16 mouse cellular contexts compared by ENCODE assay signal in the genomic region with DNA sequence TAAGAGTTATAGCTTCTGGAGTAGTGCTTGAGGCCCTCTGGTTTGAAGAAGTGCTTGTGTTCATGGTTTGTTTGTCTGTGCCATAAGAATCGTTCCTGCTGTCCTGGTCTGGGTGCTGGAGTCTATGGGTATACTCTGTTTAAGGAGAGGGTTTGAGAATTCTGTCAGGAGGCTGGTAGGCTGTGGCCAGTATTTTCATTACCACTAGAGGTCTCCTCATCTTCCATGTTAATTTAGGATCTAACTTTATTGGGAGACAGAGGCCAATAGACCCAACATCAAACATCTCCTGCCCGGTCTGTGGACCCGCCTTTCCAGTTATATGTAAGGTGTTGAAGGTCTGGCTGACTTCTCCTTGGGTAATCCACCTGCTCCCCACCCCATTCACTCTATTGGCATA. TPM values are rescaled to one million over a fixed set of nuclear protein-coding genes. Genes with fewer than 3 reads are reported as not detected.
DNase-seq lines count a peak whose midpoint lies in the region; ATAC-seq and TF ChIP-seq lines count a peak whose summit lies in the region.
"Had no signal": no experiment of that assay in that cellular context is flagged by ENCODE, and none has a peak within 500 bp of the region (broad histone marks: within the 10 kb centered on the region; RNA-seq: fewer than 3 reads in every experiment).

No protein-coding gene starts in this region.

- no peaks in the 10 kb centered on the region for H3K36me3 ChIP-seq in liver, adult 2 months (ENCODE audit: control insufficient read depth, insufficient read depth, low read length)
- H3K36me3 ChIP-seq in E14TG2a.4 (ENCODE audit: insufficient read depth, low read length), result no peaks in the 10 kb centered on the region
- H3K36me3 ChIP-seq in neural tube, embryonic 15.5 days, result no peaks in the 10 kb centered on the region
- H3K36me3 ChIP-seq: hindbrain, embryonic 12.5 days; liver, embryonic 13.5 days; midbrain, embryonic 13.5 days; neural tube, embryonic 13.5 days had no signal

- 30% methylated on average over 3 of the region's 3 CpGs for WGBS in liver, adult 2 months
- 53% methylated on average over 3 of the region's 3 CpGs for WGBS in neural tube, embryonic 15.5 days

- H3K27me3 ChIP-seq in liver, adult 2 months (ENCODE audit: control insufficient read depth, insufficient read depth, low read length), result no peaks in the 10 kb centered on the region
- peaks cover 29% of the 10 kb centered on the region for H3K27me3 ChIP-seq in E14TG2a.4 (ENCODE audit: insufficient read depth, low read length)
- H3K27me3 ChIP-seq in neural tube, embryonic 15.5 days (replicated peaks), result 0 out of 2 replicates have a peak, but pooled peaks cover 3% of the 10 kb centered on the region
- H3K27me3 ChIP-seq: liver, embryonic 13.5 days; midbrain, embryonic 13.5 days; neural tube, embryonic 13.5 days had no signal

- H3K4me1 ChIP-seq in liver, adult 2 months (ENCODE audit: control insufficient read depth, insufficient read depth, low read length), result no peaks in the 10 kb centered on the region
- peaks cover 14% of the 10 kb centered on the region for H3K4me1 ChIP-seq in E14TG2a.4 (replicated peaks; ENCODE audit: low read depth, low read length)
- no peaks in the 10 kb centered on the region for H3K4me1 ChIP-seq in neural tube, embryonic 15.5 days
- H3K4me1 ChIP-seq: hindbrain, embryonic 12.5 days; midbrain, embryonic 13.5 days; neural tube, embryonic 13.5 days had no signal

- H3K4me3 ChIP-seq in liver, adult 2 months (ENCODE audit: insufficient read depth, low read depth, low read length), result no peak overlapping the region
- no peak overlapping the region for H3K4me3 ChIP-seq in E14TG2a.4 (replicated peaks; ENCODE audit: low read length)
- no peak overlapping the region for H3K4me3 ChIP-seq in neural tube, embryonic 15.5 days (replicated peaks)
- H3K4me3 ChIP-seq: hindbrain, embryonic 12.5 days; liver, embryonic 13.5 days; midbrain, embryonic 13.5 days; neural tube, embryonic 13.5 days had no signal

- no peaks in the 10 kb centered on the region for H3K79me2 ChIP-seq in liver, adult 2 months (ENCODE audit: control insufficient read depth, insufficient read depth, low read length)

- H3K9ac ChIP-seq in liver, adult 2 months (ENCODE audit: low read depth, low read length), result no peak overlapping the region
- no peak overlapping the region for H3K9ac ChIP-seq in neural tube, embryonic 15.5 days (replicated peaks)
- H3K9ac ChIP-seq: hindbrain, embryonic 12.5 days; liver, embryonic 13.5 days; midbrain, embryonic 13.5 days; neural tube, embryonic 13.5 days had no signal

- peak; percentile 33 for DNase-seq in gastrocnemius, adult 18-20 months (ENCODE audit: low spot score)
- DNase-seq in gastrocnemius, adult 8-10 months (ENCODE audit: low spot score in 2 of 2), result no peak
- DNase-seq in liver, adult 2 months (ENCODE audit: extremely low read depth, low read depth, low spot score), result no peak
- no peak for DNase-seq in liver
- DNase-seq in brain, embryonic 14.5 days (ENCODE audit: low read depth), result no peak
- no peak for DNase-seq in urinary bladder, postnatal 14 days (ENCODE audit: low spot score)
- DNase-seq: cerebellum, postnatal 14 days; layer of hippocampus, postnatal 36 days; liver, embryonic 13.5 days; thymus, postnatal 14 days had no signal

- TF ChIP-seq POLR2A in liver, adult 2 months (IDR thresholded peaks at IDR 0.05; ENCODE audit: extremely low read depth, insufficient read depth, low read length), result no peak
- no peak for TF ChIP-seq POLR2A in brain, embryonic 14.5 days (IDR thresholded peaks at IDR 0.05; ENCODE audit: borderline replicate concordance, extremely low read depth, insufficient read depth, insufficient read length, poor library complexity, severe bottlenecking)

- H3K4me2 ChIP-seq in neural tube, embryonic 15.5 days, result no peak overlapping the region
- H3K4me2 ChIP-seq: heart, embryonic 11.5 days; hindbrain, embryonic 12.5 days; liver, embryonic 13.5 days; midbrain, embryonic 13.5 days; neural tube, embryonic 13.5 days had no signal

- TF ChIP-seq CTCF in liver, adult 2 months (IDR thresholded peaks at IDR 0.05; ENCODE audit: low read depth, low read length), result peak; percentile 29; the same call in 1 of the 2 replicates
- TF ChIP-seq CTCF in E14TG2a.4 (conservative IDR thresholded peaks at IDR 0.05; ENCODE audit: low read length), result peak; percentile 29; the same call in 1 of the 2 replicates
- peak; percentile 16; the same call in 1 of the 2 replicates for TF ChIP-seq CTCF in brain, embryonic 14.5 days (IDR thresholded peaks at IDR 0.05; ENCODE audit: borderline replicate concordance, extremely low read depth, insufficient read depth, insufficient read length)

- no peaks in the 10 kb centered on the region for H3K9me3 ChIP-seq in E14TG2a.4 (ENCODE audit: low read length)
- H3K9me3 ChIP-seq in neural tube, embryonic 15.5 days (replicated peaks), result no peaks in the 10 kb centered on the region
- H3K9me3 ChIP-seq: hindbrain, embryonic 12.5 days; liver, embryonic 13.5 days; midbrain, embryonic 13.5 days; neural tube, embryonic 13.5 days had no signal

- no peak overlapping the region for H3K27ac ChIP-seq in liver, adult 2 months (replicated peaks; ENCODE audit: insufficient read depth, low read depth, low read length)
- H3K27ac ChIP-seq in neural tube, embryonic 15.5 days (replicated peaks), result no peak overlapping the region
- H3K27ac ChIP-seq: hindbrain, embryonic 12.5 days; liver, embryonic 13.5 days; midbrain, embryonic 13.5 days; neural tube, embryonic 13.5 days had no signal

- ATAC-seq in neural tube, embryonic 15.5 days (ENCODE audit: low FRiP score), result no peak
- ATAC-seq: midbrain, embryonic 13.5 days had no signal

RNA-seq across cellular contexts. Expression of gene Susd6, which starts 7.4 kb away (rescaled TPM):
- total RNA-seq in gastrocnemius, adult 18-20 months (2021), result 10 to 100 TPM; 39.3 to 43.9 TPM
- total RNA-seq in gastrocnemius, adult 8-10 months (2022), result 10 to 100 TPM; 39.3 to 51.9 (median 44.3) TPM
- total RNA-seq in liver, adult 2 months (2014; rRNA removed), result 20.1 and 27.5 TPM in 2 replicates
- 21.8 and 22.3 TPM in 2 replicates for polyA plus RNA-seq in liver, adult 2 months (2012; rRNA removed)
- 21.7 and 23.2 TPM in 2 replicates for polyA plus RNA-seq in brain, embryonic 14.5 days (2012; rRNA removed)
- 9.1 and 11.9 TPM in 2 replicates for polyA plus RNA-seq in neural tube, embryonic 15.5 days (2015; fragmentation: Nextera tagmentation; extraction: Ambion mirVana)

RNA-seq across cellular contexts. Expression of gene Ccdc177, which starts 22.4 kb away (rescaled TPM):
- total RNA-seq in gastrocnemius, adult 18-20 months (2021), result not detected
- total RNA-seq in gastrocnemius, adult 8-10 months (2022), result not detected
- not detected in 2 replicates for total RNA-seq in liver, adult 2 months (2014; rRNA removed)
- polyA plus RNA-seq in liver, adult 2 months (2012; rRNA removed), result not detected in 2 replicates
- polyA plus RNA-seq in brain, embryonic 14.5 days (2012; rRNA removed), result 13.0 and 15.3 TPM in 2 replicates
- 1.5 and 2.1 TPM in 2 replicates for polyA plus RNA-seq in neural tube, embryonic 15.5 days (2015; fragmentation: Nextera tagmentation; extraction: Ambion mirVana)
- polyA plus RNA-seq: heart, embryonic 11.5 days; liver, embryonic 13.5 days had no signal
